Mouse (Mus musculus): Measurements from ENCODE around the gene Dhx38. TPM values are rescaled to one million over a fixed set of nuclear protein-coding genes. Genes with fewer than 3 reads are reported as not detected.

Gene Dhx38
- polyA plus RNA-seq, 1 experiment from 2014 or later, result 12.1 TPM

DNA sequence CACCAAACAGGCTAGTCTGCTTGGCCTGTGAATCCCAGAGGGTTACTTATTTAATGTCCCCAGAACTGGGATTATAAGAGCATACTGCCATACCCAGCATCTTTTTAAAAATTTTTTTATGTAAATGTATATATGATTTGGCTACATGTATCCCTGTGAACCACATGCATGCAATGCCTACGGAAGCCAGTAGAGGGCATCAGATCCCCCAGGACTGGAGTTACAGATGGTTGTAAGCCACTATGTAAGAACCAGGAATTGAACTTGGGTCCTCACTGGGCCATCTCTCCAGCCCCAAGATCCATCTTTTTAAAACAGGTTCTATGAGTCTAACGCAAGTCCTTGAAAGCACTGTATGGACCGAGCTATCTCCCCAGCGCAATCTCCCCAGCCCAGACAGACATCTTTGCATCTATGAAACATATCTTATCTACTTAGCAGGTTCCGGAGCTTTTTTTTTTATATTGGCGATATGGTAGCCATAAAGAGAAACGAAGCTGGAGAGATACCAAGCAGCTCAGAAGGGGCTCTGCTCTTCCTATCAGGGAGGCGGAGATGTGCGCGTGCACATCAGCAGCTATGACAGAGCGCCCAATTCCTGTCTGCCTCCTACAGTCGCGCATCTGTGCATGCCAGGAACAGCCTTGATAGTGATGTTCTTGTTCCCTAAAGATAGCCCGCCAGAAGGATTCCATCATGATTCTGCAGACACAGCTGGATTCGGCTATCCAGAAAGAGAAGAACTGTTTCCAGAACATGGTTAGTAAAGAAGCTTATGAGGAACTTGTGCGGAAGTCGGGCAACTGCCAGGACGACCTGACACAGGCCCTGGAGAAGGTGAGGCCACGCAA lies 30.3 kb downstream of the Dhx38 start:
- no peaks in the 10 kb centered on the region for H3K4me1 ChIP-seq (ENCODE audit: control insufficient read depth, insufficient read depth, low read length)
- ATAC-seq (ENCODE audit: low read depth), result no peak
- no peaks in the 10 kb centered on the region for H3K27me3 ChIP-seq (ENCODE audit: control insufficient read depth, insufficient read depth, low read length)
- H3K9me3 ChIP-seq (ENCODE audit: control insufficient read depth, low read length), result no peaks in the 10 kb centered on the region
- no peak overlapping the region for H3K9ac ChIP-seq (replicated peaks; ENCODE audit: low read depth, low read length)
- no peaks in the 10 kb centered on the region for H3K36me3 ChIP-seq (ENCODE audit: control insufficient read depth, insufficient read depth, low read length)
- 90% methylated on average over 19 of the region's 19 CpGs for WGBS
- H3K4me2 ChIP-seq (ENCODE audit: low read depth, low read length), result no peak overlapping the region
- no peak overlapping the region for H3K4me3 ChIP-seq (ENCODE audit: low read depth, low read length)
- no peak overlapping the region for H3K27ac ChIP-seq (ENCODE audit: low read depth, low read length)

DNA sequence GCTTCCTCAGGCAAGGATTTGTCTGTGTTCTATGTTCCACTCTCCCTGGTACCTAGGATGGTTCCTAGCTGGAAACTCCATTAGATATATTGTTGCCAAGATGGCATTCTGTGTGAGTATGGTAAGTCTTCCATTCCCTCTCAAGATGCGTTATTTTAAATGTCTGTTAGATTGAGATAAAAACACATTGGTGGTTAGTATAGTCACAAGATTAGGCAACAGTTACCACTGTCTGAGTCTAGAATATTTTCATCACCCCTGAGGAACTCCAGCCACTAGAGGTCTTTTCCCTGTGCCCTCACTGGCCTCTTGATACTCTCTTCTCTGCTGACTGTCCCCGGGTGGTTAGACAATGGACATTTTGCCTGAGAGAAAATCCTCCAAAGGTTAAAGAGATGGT lies 41.7 kb downstream of the Dhx38 start:
- no peak overlapping the region for H3K4me2 ChIP-seq (ENCODE audit: low read depth, low read length)
- no peaks in the 10 kb centered on the region for H3K36me3 ChIP-seq (ENCODE audit: control insufficient read depth, insufficient read depth, low read length)
- H3K9me3 ChIP-seq (ENCODE audit: control insufficient read depth, low read length), result no peaks in the 10 kb centered on the region
- no peak overlapping the region for H3K4me3 ChIP-seq (ENCODE audit: low read depth, low read length)
- H3K27ac ChIP-seq (ENCODE audit: low read depth, low read length), result no peak overlapping the region
- no peak overlapping the region for H3K9ac ChIP-seq (replicated peaks; ENCODE audit: low read depth, low read length)
- no peaks in the 10 kb centered on the region for H3K27me3 ChIP-seq (ENCODE audit: control insufficient read depth, insufficient read depth, low read length)
- H3K4me1 ChIP-seq (ENCODE audit: control insufficient read depth, insufficient read depth, low read length), result no peaks in the 10 kb centered on the region
- WGBS, result 81% methylated on average over 2 of the region's 2 CpGs
- ATAC-seq (ENCODE audit: low read depth), result no peak

GRCm38 (mm10) chr8:109505560-109505959 lies 60.1 kb downstream of the Dhx38 start:
- no peak overlapping the region for H3K27ac ChIP-seq (ENCODE audit: low read depth, low read length)
- 88% methylated on average over 5 of the region's 5 CpGs for WGBS
- H3K4me2 ChIP-seq (ENCODE audit: low read depth, low read length), result no peak overlapping the region
- H3K4me3 ChIP-seq (ENCODE audit: low read depth, low read length), result no peak overlapping the region
- H3K4me1 ChIP-seq (ENCODE audit: control insufficient read depth, insufficient read depth, low read length), result no peaks in the 10 kb centered on the region
- H3K27me3 ChIP-seq (ENCODE audit: control insufficient read depth, insufficient read depth, low read length), result no peaks in the 10 kb centered on the region
- no peak overlapping the region for H3K9ac ChIP-seq (replicated peaks; ENCODE audit: low read depth, low read length)
- no peaks in the 10 kb centered on the region for H3K36me3 ChIP-seq (ENCODE audit: control insufficient read depth, insufficient read depth, low read length)
- no peak for ATAC-seq (ENCODE audit: low read depth)
- no peaks in the 10 kb centered on the region for H3K9me3 ChIP-seq (ENCODE audit: control insufficient read depth, low read length)

GRCm38 (mm10) chr8:109503566-109503965 lies 62.1 kb downstream of the Dhx38 start:
- 76% methylated on average over 1 of the region's 1 CpGs for WGBS
- no peak overlapping the region for H3K4me3 ChIP-seq (ENCODE audit: low read depth, low read length)

GRCm38 (mm10) chr8:109499009-109499717 lies 66.5 kb downstream of the Dhx38 start:
- H3K4me2 ChIP-seq (ENCODE audit: low read depth, low read length), result no peak overlapping the region
- no peaks in the 10 kb centered on the region for H3K27me3 ChIP-seq (ENCODE audit: control insufficient read depth, insufficient read depth, low read length)
- no peak overlapping the region for H3K4me3 ChIP-seq (ENCODE audit: low read depth, low read length)
- H3K9ac ChIP-seq (replicated peaks; ENCODE audit: low read depth, low read length), result no peak overlapping the region
- no peaks in the 10 kb centered on the region for H3K9me3 ChIP-seq (ENCODE audit: control insufficient read depth, low read length)
- no peak overlapping the region for H3K27ac ChIP-seq (ENCODE audit: low read depth, low read length)
- ATAC-seq (ENCODE audit: low read depth), result no peak
- WGBS, result 81% methylated on average over 16 of the region's 16 CpGs
- H3K4me1 ChIP-seq (ENCODE audit: control insufficient read depth, insufficient read depth, low read length), result no peaks in the 10 kb centered on the region
- H3K36me3 ChIP-seq (ENCODE audit: control insufficient read depth, insufficient read depth, low read length), result no peaks in the 10 kb centered on the region

More at GRCm38 (mm10) chr8:109503566-109503965, 62.1 kb downstream of the Dhx38 start:
- no peaks in the 10 kb centered on the region for H3K9me3 ChIP-seq (ENCODE audit: control insufficient read depth, low read length)
- no peaks in the 10 kb centered on the region for H3K27me3 ChIP-seq (ENCODE audit: control insufficient read depth, insufficient read depth, low read length)
- H3K9ac ChIP-seq (replicated peaks; ENCODE audit: low read depth, low read length), result no peak overlapping the region
- ATAC-seq (ENCODE audit: low read depth), result no peak
- H3K4me1 ChIP-seq (ENCODE audit: control insufficient read depth, insufficient read depth, low read length), result no peaks in the 10 kb centered on the region
- H3K27ac ChIP-seq (ENCODE audit: low read depth, low read length), result no peak overlapping the region
- no peaks in the 10 kb centered on the region for H3K36me3 ChIP-seq (ENCODE audit: control insufficient read depth, insufficient read depth, low read length)
- no peak overlapping the region for H3K4me2 ChIP-seq (ENCODE audit: low read depth, low read length)

Other genes starting within 250 kb of the Dhx38 start
- gene Pmfbp1, start 71.8 kb downstream of the Dhx38 start, polyA plus RNA-seq (2014; fragmentation: Nextera tagmentation; extraction: Ambion mirVana), result 2.2 and 2.8 TPM in 2 replicates
- gene Txnl4b, start within 50 bp of the Dhx38 start, polyA plus RNA-seq (2014; fragmentation: Nextera tagmentation; extraction: Ambion mirVana), result 31.9 TPM in 2 replicates
- 0.19 TPM in 1 of 2 replicates, not detected in the other for gene Hp, start 13.3 kb upstream of the Dhx38 start, polyA plus RNA-seq (2014; fragmentation: Nextera tagmentation; extraction: Ambion mirVana)
- 32.8 and 33.2 TPM in 2 replicates for gene Dhodh, start 42.8 kb upstream of the Dhx38 start, polyA plus RNA-seq (2014; fragmentation: Nextera tagmentation; extraction: Ambion mirVana)
- 0.09 TPM in 1 of 2 replicates, not detected in the other for gene Pkd1l3, start 48.7 kb upstream of the Dhx38 start, polyA plus RNA-seq (2014; fragmentation: Nextera tagmentation; extraction: Ambion mirVana)
- 179 and 191 TPM in 2 replicates for gene Ist1, start 127.4 kb upstream of the Dhx38 start, polyA plus RNA-seq (2014; fragmentation: Nextera tagmentation; extraction: Ambion mirVana)
- 73.9 and 82.2 TPM in 2 replicates for gene Zfp821, start 139.7 kb upstream of the Dhx38 start, polyA plus RNA-seq (2014; fragmentation: Nextera tagmentation; extraction: Ambion mirVana)
- 3.7 and 4.0 TPM in 2 replicates for gene Atxn1l, start 171.9 kb upstream of the Dhx38 start, polyA plus RNA-seq (2014; fragmentation: Nextera tagmentation; extraction: Ambion mirVana)
- 39.2 and 48.7 TPM in 2 replicates for gene Ap1g1, start 212.7 kb upstream of the Dhx38 start, polyA plus RNA-seq (2014; fragmentation: Nextera tagmentation; extraction: Ambion mirVana)